Mouse (Mus musculus): ENCODE data around the gene Lrmda.

GRCm38 (mm10) chr14:22553717-22554116, 534.2 kb downstream of the Lrmda start:
- TF ChIP-seq CTCF (IDR thresholded peaks at IDR 0.05; ENCODE audit: borderline replicate concordance, extremely low read depth, insufficient read depth, insufficient read length) (no peak), POLR2A (IDR thresholded peaks at IDR 0.05; ENCODE audit: borderline replicate concordance, extremely low read depth, insufficient read depth, insufficient read length, poor library complexity, severe bottlenecking) (no peak)
